Mouse (Mus musculus) kidney, adult 2 months (tissue): ENCODE data around the gene Gpd2.

Source experiments
- CTCF ChIP-seq: fragments of 200-500 bp; conservative IDR thresholded peaks from 2 replicates; pipeline ENCODE4 v1.5.1; 2011; ENCODE audit warnings: low read depth, mild to moderate bottlenecking, control low read depth, low read length, moderate library complexity, mixed read lengths; ENCODE audit not compliant: insufficient read depth, insufficient read length
- POLR2A ChIP-seq: fragments of 200-500 bp; IDR thresholded peaks from one replicate; pipeline ENCODE4 v1.6.1; 2011; ENCODE audit warnings: low read depth, low read length, control low read depth

GRCm38 (mm10) chr2:57268839-57269238, 31.4 kb downstream of the Gpd2 start:
- TF ChIP-seq CTCF: no peak
- no peak for TF ChIP-seq POLR2A
